Mouse (Mus musculus) heart, embryonic 11.5 days (tissue): ENCODE measurements around the gene Megf8. TPM values are rescaled to one million over a fixed set of nuclear protein-coding genes. Genes with fewer than 3 reads are reported as not detected.

ENCODE experiments used
- ATAC-seq: fragments of 200-750 bp; cut with Nextera tagmentation; replicated peaks from 2 replicates; pipeline ENCODE4 v1.8.0; 2017; ENCODE audit warnings: moderate library complexity; ENCODE audit not compliant: insufficient number of reproducible peaks, low FRiP score, low TSS enrichment
- H3K27ac ChIP-seq: fragments of 300-500 bp; sonication (generic); 2 replicates; pipeline ENCODE4 v1.5.1; 2014; ENCODE audit warnings: mild to moderate bottlenecking, low read depth, low read length
- H3K27me3 ChIP-seq: fragments of 300-500 bp; sonication (generic); 2 replicates; pipeline ENCODE4 v1.6.1; 2014; ENCODE audit warnings: mild to moderate bottlenecking, low read length, mixed read lengths; ENCODE audit not compliant: control insufficient read depth, insufficient read depth
- H3K36me3 ChIP-seq: fragments of 300-500 bp; sonication (generic); 2 replicates; pipeline ENCODE4 v1.6.1; 2014; ENCODE audit warnings: mild to moderate bottlenecking, low read length, moderate library complexity, mixed read lengths; ENCODE audit not compliant: control insufficient read depth, insufficient read depth
- H3K4me1 ChIP-seq: fragments of 300-500 bp; sonication (generic); 2 replicates; pipeline ENCODE4 v1.6.1; 2014; ENCODE audit warnings: low read length; ENCODE audit not compliant: control insufficient read depth, insufficient read depth
- H3K4me2 ChIP-seq: fragments of 300-500 bp; sonication (generic); 2 replicates; pipeline ENCODE4 v1.6.1; 2014; ENCODE audit warnings: mild to moderate bottlenecking, moderate library complexity
- H3K4me3 ChIP-seq: fragments of 300-500 bp; sonication (generic); 2 replicates; pipeline ENCODE4 v1.5.1; 2014; ENCODE audit warnings: low read depth, low read length
- H3K9ac ChIP-seq: fragments of 300-500 bp; sonication (generic); 2 replicates; pipeline ENCODE4 v1.6.1; 2014; ENCODE audit warnings: mild to moderate bottlenecking, low read depth, low read length, moderate library complexity
- H3K9me3 ChIP-seq: fragments of 300-500 bp; sonication (generic); replicated peaks from 2 replicates; pipeline ENCODE4 v1.6.1; 2016; ENCODE audit warnings: low read length; ENCODE audit not compliant: control insufficient read depth
- WGBS: fragments of 180-500 bp; shearing (Covaris S2); extraction: QIAGEN DNeasy Blood & Tissue Kit; methylation state at CpG from one replicate; pipeline ENCODE4 v1.1.7; 2014; ENCODE audit not compliant: insufficient replicate concordance; 5-methylcytosine and 5-hydroxymethylcytosine counted together
- polyA plus RNA-seq: library from polyadenylated mRNA; unstranded; fragments of >200 nt; fragmentation: Nextera tagmentation; extraction: Ambion mirVana; gene quantifications from 2 replicates; pipeline ENCODE4 v1.2.1, GENCODE M21; 2014

The Megf8 gene
- polyA plus RNA-seq, 1 experiment from 2014 or later: 6.2 TPM

DNA sequence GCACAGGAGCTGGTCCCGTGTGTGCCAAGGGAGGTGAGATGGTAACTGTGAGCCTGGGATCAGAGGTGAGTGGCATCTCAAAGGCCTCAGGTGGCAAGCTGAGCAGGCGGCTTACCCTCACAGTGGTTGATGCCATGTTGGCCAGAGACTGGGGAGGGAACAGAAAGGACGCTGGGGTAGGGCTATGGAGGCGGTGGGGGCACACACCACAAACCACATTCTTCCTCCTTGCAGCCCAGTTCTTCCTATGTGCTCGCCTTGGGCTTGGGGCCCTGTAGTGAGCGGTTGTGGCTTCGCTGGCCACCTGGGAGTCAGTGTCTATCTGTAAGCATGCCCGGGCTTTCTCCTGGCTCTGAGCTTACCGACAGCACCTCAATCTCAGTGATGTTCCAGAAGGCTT, 67.9 kb downstream of the Megf8 start:
- Histone ChIP-seq H3K4me1 (peaks cover 10% of the 10 kb centered on the region), H3K27ac (no peak overlapping the region), H3K36me3 (no peaks in the 10 kb centered on the region; the same call in 1 of the 2 replicates), H3K9ac (no peak overlapping the region), H3K4me3 (no peak overlapping the region), H3K4me2 (no peak overlapping the region), H3K9me3 (no peaks in the 10 kb centered on the region), H3K27me3 (peaks cover 3% of the 10 kb centered on the region; the same call in 1 of the 2 replicates)
- no peak for ATAC-seq
- 84% methylated on average over 9 of the region's 9 CpGs for WGBS

DNA sequence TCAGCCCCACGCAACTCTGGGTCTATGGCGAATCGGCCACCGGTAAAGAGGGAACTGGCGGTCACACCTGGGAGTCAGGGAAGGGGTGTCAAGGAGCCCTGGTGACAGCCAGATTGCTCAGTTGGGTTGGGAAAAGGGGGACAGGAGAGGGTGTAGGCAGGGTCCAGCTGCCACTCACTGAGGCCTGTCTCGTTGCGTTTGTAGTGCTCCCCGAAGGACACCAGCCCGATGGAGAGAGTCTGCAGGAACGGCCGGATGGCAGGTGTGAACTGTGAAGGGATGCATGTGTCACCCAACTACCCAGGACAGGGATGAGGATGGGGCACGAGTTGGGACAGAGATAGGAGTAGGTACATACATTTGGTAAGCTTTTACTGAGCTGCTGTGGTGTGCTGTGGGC, 68.3 kb downstream of the Megf8 start:
- H3K36me3 ChIP-seq: no peaks in the 10 kb centered on the region; the same call in 1 of the 2 replicates
- H3K27ac ChIP-seq: no peak overlapping the region
- peaks cover 3% of the 10 kb centered on the region; the same call in 1 of the 2 replicates for H3K27me3 ChIP-seq
- 90% methylated on average over 12 of the region's 12 CpGs for WGBS
- H3K9me3 ChIP-seq: no peaks in the 10 kb centered on the region
- no peak overlapping the region for H3K9ac ChIP-seq
- H3K4me1 ChIP-seq: peaks cover 9% of the 10 kb centered on the region
- H3K4me2 ChIP-seq: no peak overlapping the region
- no peak for ATAC-seq
- no peak overlapping the region for H3K4me3 ChIP-seq

GRCm38 (mm10) chr7:25385850-25386555, 69.0 kb downstream of the Megf8 start:
- no peak; the same call in 1 of the 2 replicates for ATAC-seq
- Histone ChIP-seq H3K4me2 (no peak overlapping the region), H3K27me3 (no peaks in the 10 kb centered on the region), H3K4me3 (no peak overlapping the region), H3K9me3 (no peaks in the 10 kb centered on the region), H3K27ac (peak overlapping the region; percentile 24; the same call in 1 of the 2 replicates), H3K4me1 (peaks cover 5% of the 10 kb centered on the region; the same call in 1 of the 2 replicates), H3K36me3 (no peaks in the 10 kb centered on the region; the same call in 1 of the 2 replicates), H3K9ac (no peak overlapping the region)
- WGBS: 69% methylated on average over 12 of the region's 12 CpGs

DNA sequence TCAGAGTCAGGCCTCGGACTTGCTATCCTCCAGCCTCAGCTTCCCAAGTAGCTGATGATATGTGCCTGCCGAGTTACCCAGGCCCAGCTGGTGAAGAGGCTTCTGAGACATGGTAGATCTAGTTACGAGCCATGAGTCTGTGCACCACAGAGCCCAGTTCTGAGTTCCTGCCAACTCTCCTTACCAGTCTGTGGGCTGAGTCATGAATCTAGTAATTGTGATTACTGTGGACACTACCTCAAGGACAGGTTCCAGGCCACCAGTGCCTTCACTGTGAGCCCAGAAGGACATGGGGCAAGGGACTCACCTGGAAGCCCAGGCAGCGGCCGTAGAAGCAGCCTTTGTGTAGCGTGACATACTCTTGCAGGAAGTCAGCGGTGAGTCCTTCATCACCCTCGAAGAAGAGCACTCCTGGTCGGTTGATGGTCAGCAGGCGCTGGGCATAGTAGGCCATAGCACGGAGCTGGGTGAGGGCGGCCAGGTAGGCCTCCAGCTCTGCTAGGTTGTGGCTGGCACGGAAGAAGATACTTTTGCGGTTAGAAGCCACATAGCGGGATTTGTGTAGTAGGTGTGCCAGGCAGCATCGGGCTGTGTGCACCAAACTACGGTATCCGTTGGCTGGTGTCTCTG, 71.0 kb downstream of the Megf8 start:
- ATAC-seq: no peak
- H3K27ac ChIP-seq: no peak overlapping the region
- H3K4me3 ChIP-seq: no peak overlapping the region
- H3K4me2 ChIP-seq: no peak overlapping the region
- no peak overlapping the region for H3K9ac ChIP-seq
- H3K36me3 ChIP-seq: peaks cover 2% of the 10 kb centered on the region; the same call in 1 of the 2 replicates
- H3K4me1 ChIP-seq: peaks cover 5% of the 10 kb centered on the region; the same call in 1 of the 2 replicates
- 89% methylated on average over 18 of the region's 18 CpGs for WGBS
- 0 out of 2 replicates have a peak, but pooled peaks cover 5% of the 10 kb centered on the region for H3K27me3 ChIP-seq
- no peaks in the 10 kb centered on the region for H3K9me3 ChIP-seq

GRCm38 (mm10) chr7:25388916-25389315, 72.0 kb downstream of the Megf8 start:
- Histone ChIP-seq H3K27me3 (peaks cover 9% of the 10 kb centered on the region; the same call in 1 of the 2 replicates), H3K4me1 (peaks cover 5% of the 10 kb centered on the region; the same call in 1 of the 2 replicates), H3K9me3 (no peaks in the 10 kb centered on the region), H3K9ac (no peak overlapping the region), H3K4me3 (no peak overlapping the region), H3K27ac (no peak overlapping the region), H3K4me2 (no peak overlapping the region), H3K36me3 (peaks cover 2% of the 10 kb centered on the region; the same call in 1 of the 2 replicates)
- ATAC-seq: no peak
- 78% methylated on average over 7 of the region's 7 CpGs for WGBS

GRCm38 (mm10) chr7:25390054-25390770, 73.2 kb downstream of the Megf8 start:
- Histone ChIP-seq H3K4me1 (peaks cover 13% of the 10 kb centered on the region), H3K4me3 (no peak overlapping the region), H3K9me3 (no peaks in the 10 kb centered on the region), H3K4me2 (no peak overlapping the region), H3K36me3 (peaks cover 2% of the 10 kb centered on the region; the same call in 1 of the 2 replicates), H3K27ac (no peak overlapping the region), H3K27me3 (peaks cover 10% of the 10 kb centered on the region; the same call in 1 of the 2 replicates), H3K9ac (no peak overlapping the region)
- no peak for ATAC-seq
- WGBS: 49% methylated on average over 8 of the region's 8 CpGs

DNA sequence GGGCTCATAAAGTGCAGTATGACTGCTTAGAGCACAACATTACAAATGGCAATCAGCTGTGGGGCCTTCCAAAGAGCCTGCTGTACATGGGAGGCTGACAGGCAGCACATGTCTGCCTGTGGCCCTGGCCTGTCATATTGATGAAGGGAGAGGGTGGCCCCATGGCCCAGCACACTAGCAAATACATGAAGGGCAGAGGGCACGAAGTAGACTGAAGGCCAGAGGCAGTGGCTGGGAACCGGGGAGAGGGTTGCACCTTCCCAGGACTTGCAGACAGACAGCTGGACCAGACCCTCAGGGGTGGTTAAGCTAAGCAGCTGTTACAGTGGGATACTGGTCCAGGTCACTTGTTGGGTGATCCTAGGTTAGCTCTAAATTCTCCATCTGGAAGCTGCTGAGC, 74.0 kb downstream of the Megf8 start:
- Histone ChIP-seq H3K27ac (no peak overlapping the region), H3K4me3 (no peak overlapping the region), H3K9ac (no peak overlapping the region), H3K36me3 (peaks cover 2% of the 10 kb centered on the region; the same call in 1 of the 2 replicates), H3K4me1 (peaks cover 13% of the 10 kb centered on the region), H3K27me3 (peaks cover 10% of the 10 kb centered on the region; the same call in 1 of the 2 replicates), H3K4me2 (no peak overlapping the region), H3K9me3 (no peaks in the 10 kb centered on the region)
- no peak for ATAC-seq
- WGBS: 45% methylated on average over 2 of the region's 2 CpGs

DNA sequence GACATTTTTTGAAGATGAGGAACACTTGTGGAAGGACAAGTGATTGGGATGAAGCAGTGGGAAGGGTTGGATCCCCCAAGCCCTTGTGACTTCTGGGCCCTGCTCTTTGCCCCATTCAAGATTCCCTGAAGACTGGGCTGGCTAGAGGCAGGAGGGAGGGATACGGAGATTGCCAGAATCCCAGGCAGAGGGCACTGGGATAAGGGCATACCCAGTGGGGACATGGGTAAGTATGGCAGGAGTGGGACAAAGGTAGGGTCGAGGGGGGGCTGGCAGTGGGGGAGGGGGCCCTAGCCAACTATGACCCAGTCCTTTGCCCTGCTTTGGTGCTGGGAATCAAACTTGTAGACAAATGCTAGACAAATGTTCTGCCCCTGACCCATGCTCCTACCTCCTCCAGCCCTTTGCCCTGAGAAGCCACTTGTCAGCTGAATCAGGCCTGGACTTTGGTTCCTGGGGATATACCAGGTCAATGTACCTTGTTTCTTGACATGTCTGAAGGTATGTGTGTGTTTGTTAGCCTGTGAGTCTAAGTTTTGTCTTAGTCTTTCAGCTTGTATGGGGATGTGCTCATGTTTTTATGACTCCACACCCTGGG, 75.0 kb downstream of the Megf8 start:
- Histone ChIP-seq H3K4me2 (no peak overlapping the region), H3K9me3 (no peaks in the 10 kb centered on the region), H3K9ac (no peak overlapping the region), H3K4me1 (peaks cover 10% of the 10 kb centered on the region), H3K36me3 (peaks cover 2% of the 10 kb centered on the region; the same call in 1 of the 2 replicates), H3K4me3 (no peak overlapping the region), H3K27me3 (peaks cover 10% of the 10 kb centered on the region; the same call in 1 of the 2 replicates), H3K27ac (no peak overlapping the region)
- 66% methylated on average over 2 of the region's 2 CpGs for WGBS
- ATAC-seq: no peak
